Mouse (Mus musculus) megakaryocyte, adult 5-6 weeks (primary cell): ENCODE data around the gene Thop1. TPM values are rescaled to one million over a fixed set of nuclear protein-coding genes. Genes with fewer than 3 reads are reported as not detected.
A peak's percentile ranks its signal among the peaks of the same experiment; 100 is the strongest.

ENCODE experiments used
- ATAC-seq: 2 replicates; pipeline ENCODE4 v1.8.0; 2016; ENCODE audit warnings: mild to moderate bottlenecking, inconsistent platforms; ENCODE audit not compliant: poor library complexity, severe bottlenecking
- total RNA-seq, 2 experiments: library from RNA; stranded (forward) in 1 of 2; stranded (reverse) in 1 of 2; fragments of 153-499, 151-499 nt in 1 of 2; fragments of 221-1000, 200-1000 nt in 1 of 2; gene quantifications; 2 replicates each; pipeline versions ENCODE4 v1.2.3 to v1.2.4; 2015 to 2017

Thop1 gene
- total RNA-seq, 2 experiments from 2014 or later: 1.5 to 4.3 TPM

DNA sequence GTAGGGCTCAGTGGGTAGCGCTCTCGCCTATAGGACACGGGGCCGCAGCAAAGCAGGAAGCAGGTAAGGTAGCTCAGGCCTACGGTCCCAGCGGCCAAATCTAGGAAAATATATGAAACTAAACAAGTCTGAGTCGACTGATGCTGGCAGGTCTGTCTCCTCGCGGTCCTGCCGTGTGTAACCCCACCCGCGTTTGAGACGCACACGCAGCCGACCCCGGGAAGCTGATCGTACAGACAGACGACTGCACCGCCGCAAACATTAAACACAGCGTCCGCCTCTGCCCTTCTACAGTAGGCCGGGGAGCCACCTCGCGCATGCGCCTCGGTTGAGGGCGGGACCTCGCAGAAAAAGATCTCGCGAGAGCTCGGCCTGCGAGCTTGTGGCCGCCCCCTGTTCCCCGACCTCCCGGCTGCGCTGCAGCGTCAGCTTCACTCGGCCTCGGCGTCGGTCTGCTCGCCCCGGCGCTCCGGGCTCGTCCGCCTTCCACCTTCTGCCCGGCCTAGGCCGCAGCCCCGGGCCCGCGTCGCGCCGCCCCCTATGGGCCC, 35.8 kb downstream of the Thop1 start, which contains the start of gene Map2k2:
TSS of gene Map2k2 (plus strand) at position 351 of the 548 bp plus-strand sequence.
- peak; percentile 88 for ATAC-seq

DNA sequence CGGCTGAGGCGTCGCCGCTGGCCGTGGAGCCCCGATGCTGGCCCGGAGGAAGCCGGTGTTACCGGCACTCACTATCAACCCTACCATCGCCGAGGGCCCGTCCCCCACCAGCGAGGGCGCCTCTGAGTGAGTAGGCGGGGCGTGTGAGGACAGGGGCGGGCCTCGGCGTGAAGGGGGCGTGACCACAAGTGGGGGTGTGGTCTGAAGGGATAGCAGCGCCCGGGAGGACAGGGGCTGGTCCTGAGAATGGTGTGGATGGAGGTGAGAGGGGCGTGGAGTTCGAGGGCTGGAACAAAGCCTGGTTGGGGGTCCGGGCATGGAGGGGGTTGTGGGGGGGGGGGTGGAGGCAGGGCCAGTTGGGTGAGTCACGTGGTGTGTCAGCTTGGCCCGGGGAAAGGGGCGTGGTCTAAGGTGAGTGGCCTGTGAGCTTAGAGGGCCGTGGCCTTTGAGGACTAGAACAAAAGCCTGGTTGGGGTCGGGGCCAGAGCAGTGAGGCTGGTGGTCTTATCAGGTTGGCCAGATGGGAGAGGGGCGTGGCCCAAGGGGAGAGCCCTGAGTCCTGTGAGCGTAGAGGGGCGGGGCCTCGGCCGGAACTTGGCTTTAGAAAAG, 36.4 kb downstream of the Thop1 start:
- ATAC-seq: peak; percentile 81

DNA sequence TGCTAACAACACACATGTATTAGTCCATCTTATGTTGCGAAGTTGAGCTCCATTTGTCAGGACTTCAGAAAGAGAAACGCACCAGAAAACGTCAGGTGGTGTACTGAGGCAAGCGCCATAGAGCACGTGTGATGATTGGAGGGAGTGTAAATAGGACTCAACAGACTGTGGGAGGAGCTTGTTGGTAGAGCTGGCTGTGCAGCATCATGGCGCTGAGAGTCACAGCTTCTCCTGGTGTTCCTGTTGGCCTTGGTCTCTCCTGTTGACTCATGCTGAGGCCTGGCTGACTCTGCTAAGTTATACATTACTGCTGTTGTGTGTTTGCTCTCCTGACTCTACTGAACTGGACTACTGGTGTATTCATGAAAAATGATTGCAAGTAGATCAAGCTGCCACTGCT, 43.1 kb downstream of the Thop1 start:
- ATAC-seq: no peak

DNA sequence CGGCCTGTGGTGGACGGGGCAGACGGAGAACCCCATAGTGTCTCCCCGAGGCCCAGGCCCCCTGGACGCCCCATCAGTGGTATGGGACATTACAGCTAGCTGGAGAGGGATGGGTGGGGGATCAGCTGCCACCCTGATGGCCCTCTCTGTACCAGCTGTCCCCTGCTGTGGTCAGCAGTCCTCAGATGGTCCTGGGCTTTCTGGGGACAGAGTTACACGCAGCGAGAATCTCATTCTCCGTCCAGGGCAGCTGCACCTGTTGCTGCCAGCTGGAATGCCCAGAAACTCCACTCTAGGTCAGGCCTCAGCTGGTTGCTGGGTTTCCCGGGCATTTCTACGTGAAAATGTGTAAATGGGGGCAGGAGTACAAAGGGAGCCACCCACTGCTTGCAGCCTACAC, 49.8 kb downstream of the Thop1 start:
- no peak for ATAC-seq

DNA sequence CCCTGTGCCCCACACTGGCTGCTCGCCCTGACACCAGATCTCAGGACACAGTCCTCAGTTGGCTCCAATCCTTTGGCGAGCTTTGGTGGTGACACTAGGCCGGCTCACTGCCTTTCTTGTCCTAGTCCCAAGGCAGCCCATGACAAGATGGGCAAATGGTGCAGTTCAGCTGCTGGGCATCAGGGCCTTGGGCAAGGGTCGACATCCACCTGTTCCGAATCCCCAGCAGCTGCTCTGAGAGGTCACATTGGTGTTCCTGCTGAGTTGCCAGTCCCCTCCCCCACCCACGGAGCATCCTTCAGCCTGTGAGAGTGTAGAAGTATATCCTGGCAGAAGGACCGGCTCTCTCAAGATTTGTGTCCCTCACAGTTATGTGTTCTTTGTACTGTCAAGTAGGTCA, 50.8 kb downstream of the Thop1 start:
- no peak for ATAC-seq

DNA sequence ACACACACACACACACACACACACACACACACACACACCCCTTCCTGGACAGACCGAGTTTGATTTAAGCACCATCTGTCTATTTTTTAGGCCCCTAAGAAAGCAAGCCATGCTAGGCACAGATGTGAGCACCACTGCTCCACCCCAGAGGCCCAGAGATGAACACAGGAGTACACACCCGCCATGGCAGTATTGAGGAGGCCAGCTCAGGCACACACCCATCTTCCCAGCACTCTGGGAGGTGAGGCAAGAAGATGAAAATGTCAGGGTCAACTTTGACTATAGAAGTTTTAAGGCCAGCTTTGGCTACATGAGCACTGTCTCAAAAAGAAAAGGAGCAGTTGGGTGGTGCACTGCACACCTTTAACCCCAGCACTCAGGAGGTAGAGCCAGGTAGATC, 53.1 kb downstream of the Thop1 start:
- ATAC-seq: no peak

DNA sequence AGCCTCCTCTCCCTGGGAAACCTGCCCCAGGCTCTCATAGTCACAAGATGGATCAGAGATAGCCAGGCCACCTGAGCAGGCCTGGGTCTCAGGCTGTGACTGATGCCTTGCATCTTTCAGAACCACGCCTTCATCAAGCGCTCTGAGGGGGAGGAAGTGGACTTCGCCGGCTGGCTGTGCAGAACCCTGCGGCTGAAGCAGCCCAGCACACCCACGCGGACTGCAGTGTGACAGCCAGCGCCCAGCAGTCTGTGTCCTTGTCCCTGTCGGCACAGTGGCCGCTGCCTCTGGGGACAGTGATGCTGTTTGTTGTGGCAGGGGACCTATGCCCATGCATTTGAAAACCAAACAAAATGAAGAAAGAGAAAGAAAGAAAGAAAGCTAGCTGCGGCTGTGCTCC, 53.7 kb downstream of the Thop1 start:
- ATAC-seq: no peak

Other genes starting within 250 kb of the Thop1 start
- 1,171 and 1,242 TPM in 2 replicates for gene Oaz1, start 243.4 kb upstream of the Thop1 start, total RNA-seq (2015)
- 206 and 296 TPM in 2 replicates for gene Oaz1, start 243.4 kb upstream of the Thop1 start, total RNA-seq (2017)
- gene Lingo3, start 226.0 kb upstream of the Thop1 start, total RNA-seq (2015): not detected in 2 replicates
- not detected in 2 replicates for gene Lingo3, start 226.0 kb upstream of the Thop1 start, total RNA-seq (2017)
- 56.6 and 58.0 TPM in 2 replicates for gene Lsm7, start 214.8 kb upstream of the Thop1 start, total RNA-seq (2015)
- gene Lsm7, start 214.8 kb upstream of the Thop1 start, total RNA-seq (2017): 104 and 130 TPM in 2 replicates
- 10.1 and 10.4 TPM in 2 replicates for gene Sppl2b, start 214.8 kb upstream of the Thop1 start, total RNA-seq (2015)
- gene Sppl2b, start 214.8 kb upstream of the Thop1 start, total RNA-seq (2017): 9.1 and 15.1 TPM in 2 replicates
- gene Tmprss9, start 198.2 kb upstream of the Thop1 start, total RNA-seq (2015): not detected in 2 replicates
- gene Tmprss9, start 198.2 kb upstream of the Thop1 start, total RNA-seq (2017): not detected in 2 replicates
- gene Timm13, start 169.1 kb upstream of the Thop1 start, total RNA-seq (2015): 60.1 and 74.7 TPM in 2 replicates
- gene Timm13, start 169.1 kb upstream of the Thop1 start, total RNA-seq (2017): 31.8 and 44.9 TPM in 2 replicates
- gene Lmnb2, start 151.8 kb upstream of the Thop1 start, total RNA-seq (2015): 7.7 and 9.5 TPM in 2 replicates
- gene Lmnb2, start 151.8 kb upstream of the Thop1 start, total RNA-seq (2017): 35.2 and 35.8 TPM in 2 replicates
- gene Gadd45b, start 140.0 kb upstream of the Thop1 start, total RNA-seq (2015): 11.0 and 12.9 TPM in 2 replicates
- gene Gadd45b, start 140.0 kb upstream of the Thop1 start, total RNA-seq (2017): 9.4 and 20.3 TPM in 2 replicates
- gene Gng7, start 55.1 kb upstream of the Thop1 start, total RNA-seq (2015): 0.11 TPM in 1 of 2 replicates, not detected in the other
- 0.26 TPM in 1 of 2 replicates, not detected in the other for gene Gng7, start 55.1 kb upstream of the Thop1 start, total RNA-seq (2017)
- not detected in 2 replicates for gene Diras1, start 44.4 kb upstream of the Thop1 start, total RNA-seq (2015)
- 0.20 TPM in 1 of 2 replicates, not detected in the other for gene Diras1, start 44.4 kb upstream of the Thop1 start, total RNA-seq (2017)
- gene Slc39a3, start 32.6 kb upstream of the Thop1 start, total RNA-seq (2015): 3.9 and 6.0 TPM in 2 replicates
- gene Slc39a3, start 32.6 kb upstream of the Thop1 start, total RNA-seq (2017): 6.2 and 10.2 TPM in 2 replicates
- 30.3 and 30.7 TPM in 2 replicates for gene Sgta, start 9.9 kb upstream of the Thop1 start, total RNA-seq (2015)
- 33.3 and 38.7 TPM in 2 replicates for gene Sgta, start 9.9 kb upstream of the Thop1 start, total RNA-seq (2017)
- 0.50 and 0.58 TPM in 2 replicates for gene Creb3l3, start 28.8 kb downstream of the Thop1 start, total RNA-seq (2015)
- 0.40 and 0.89 TPM in 2 replicates for gene Creb3l3, start 28.8 kb downstream of the Thop1 start, total RNA-seq (2017)
- 33.9 and 40.6 TPM in 2 replicates for gene Map2k2, start 35.9 kb downstream of the Thop1 start, total RNA-seq (2015)
- gene Map2k2, start 35.9 kb downstream of the Thop1 start, total RNA-seq (2017): 38.2 and 47.8 TPM in 2 replicates
- gene Zbtb7a, start 65.2 kb downstream of the Thop1 start, total RNA-seq (2015): 25.0 and 27.0 TPM in 2 replicates
- 8.8 and 14.5 TPM in 2 replicates for gene Zbtb7a, start 65.2 kb downstream of the Thop1 start, total RNA-seq (2017)
- gene Pias4, start 97.9 kb downstream of the Thop1 start, total RNA-seq (2015): 10.1 and 13.7 TPM in 2 replicates
- gene Pias4, start 97.9 kb downstream of the Thop1 start, total RNA-seq (2017): 12.9 and 13.3 TPM in 2 replicates
- 394 and 408 TPM in 2 replicates for gene Eef2, start 106.6 kb downstream of the Thop1 start, total RNA-seq (2015)
- gene Eef2, start 106.6 kb downstream of the Thop1 start, total RNA-seq (2017): 983 and 1,066 TPM in 2 replicates
- 9.8 and 12.7 TPM in 2 replicates for gene Dapk3, start 113.0 kb downstream of the Thop1 start, total RNA-seq (2015)
- gene Dapk3, start 113.0 kb downstream of the Thop1 start, total RNA-seq (2017): 27.5 and 36.6 TPM in 2 replicates
- gene 4930442H23Rik, start 113.8 kb downstream of the Thop1 start, total RNA-seq (2015): not detected in 2 replicates
- gene 4930442H23Rik, start 113.8 kb downstream of the Thop1 start, total RNA-seq (2017): not detected in 2 replicates
- gene Nmrk2, start 132.0 kb downstream of the Thop1 start, total RNA-seq (2015): not detected in 2 replicates
- not detected in 2 replicates for gene Nmrk2, start 132.0 kb downstream of the Thop1 start, total RNA-seq (2017)
- gene Atcay, start 160.8 kb downstream of the Thop1 start, total RNA-seq (2015): not detected in 2 replicates
- gene Atcay, start 160.8 kb downstream of the Thop1 start, total RNA-seq (2017): not detected in 2 replicates
- not detected in 2 replicates for gene Zfr2, start 163.1 kb downstream of the Thop1 start, total RNA-seq (2015)
- gene Zfr2, start 163.1 kb downstream of the Thop1 start, total RNA-seq (2017): 0.16 and 0.26 TPM in 2 replicates
- 5.4 and 5.9 TPM in 2 replicates for gene Matk, start 182.9 kb downstream of the Thop1 start, total RNA-seq (2015)
- 7.5 and 8.1 TPM in 2 replicates for gene Matk, start 182.9 kb downstream of the Thop1 start, total RNA-seq (2017)
- 52.1 and 67.0 TPM in 2 replicates for gene Mrpl54, start 196.9 kb downstream of the Thop1 start, total RNA-seq (2015)
- gene Mrpl54, start 196.9 kb downstream of the Thop1 start, total RNA-seq (2017): 97.4 and 154 TPM in 2 replicates
- 16.4 and 20.2 TPM in 2 replicates for gene Apba3, start 196.9 kb downstream of the Thop1 start, total RNA-seq (2015)
- 11.5 and 15.0 TPM in 2 replicates for gene Apba3, start 196.9 kb downstream of the Thop1 start, total RNA-seq (2017)
- 3.4 and 3.7 TPM in 2 replicates for gene Tjp3, start 221.5 kb downstream of the Thop1 start, total RNA-seq (2015)
- 5.0 and 6.5 TPM in 2 replicates for gene Tjp3, start 221.5 kb downstream of the Thop1 start, total RNA-seq (2017)
- 28.0 and 31.7 TPM in 2 replicates for gene Pip5k1c, start 222.9 kb downstream of the Thop1 start, total RNA-seq (2015)
- gene Pip5k1c, start 222.9 kb downstream of the Thop1 start, total RNA-seq (2017): 40.4 and 46.1 TPM in 2 replicates